Mouse (Mus musculus) olfactory bulb, adult 2 months (tissue): ENCODE measurements around the gene Anxa1. TPM values are rescaled to one million over a fixed set of nuclear protein-coding genes. Genes with fewer than 3 reads are reported as not detected.

Experiments used
- H3K27ac ChIP-seq: fragments of 200-500 bp; 2 replicates; pipeline ENCODE4 v1.5.1; 2012; ENCODE audit warnings: low read depth, low read length; ENCODE audit not compliant: insufficient read depth
- H3K4me1 ChIP-seq: fragments of 200-500 bp; 2 replicates; pipeline ENCODE4 v1.6.1; 2012; ENCODE audit warnings: low read length; ENCODE audit not compliant: control insufficient read depth, insufficient read depth
- H3K4me3 ChIP-seq: fragments of 200-500 bp; 2 replicates; pipeline ENCODE4 v1.5.1; 2012; ENCODE audit warnings: mild to moderate bottlenecking, low read depth, low read length, moderate library complexity; ENCODE audit not compliant: insufficient read depth
- CTCF ChIP-seq: fragments of 200-500 bp; IDR thresholded peaks from 2 replicates; pipeline ENCODE4 v1.5.1; 2012; ENCODE audit warnings: low read depth, mild to moderate bottlenecking, low read length, moderate library complexity; ENCODE audit not compliant: insufficient read depth
- POLR2A ChIP-seq: fragments of 200-500 bp; IDR thresholded peaks from 2 replicates; pipeline ENCODE4 v1.6.1; 2012; ENCODE audit warnings: mild to moderate bottlenecking, low read depth, low read length, moderate library complexity; ENCODE audit not compliant: insufficient read depth
- WGBS: fragments of 180-500 bp; shearing (Covaris S2); methylation state at CpG from one replicate; pipeline ENCODE4 v1.1.7; 2018; 5-methylcytosine and 5-hydroxymethylcytosine counted together
- polyA plus RNA-seq: library from polyadenylated mRNA; stranded (reverse); fragments of >200 nt; gene quantifications from 2 replicates; pipeline ENCODE4 v1.2.4, GENCODE M21; 2012; ENCODE audit warnings: low replicate concordance; ENCODE audit not compliant: missing spikeins, insufficient read depth, insufficient read length

Anxa1 gene
- polyA plus RNA-seq, 1 experiment = not detected

GRCm38 (mm10) chr19:20388276-20388675, 2.5 kb downstream of the Anxa1 start:
- no peak overlapping the region for H3K27ac ChIP-seq
- 68% methylated on average over 6 of the region's 6 CpGs for WGBS
- H3K4me3 ChIP-seq = no peak overlapping the region
- TF ChIP-seq POLR2A (no peak), CTCF (no peak)
- H3K4me1 ChIP-seq = no peaks in the 10 kb centered on the region

GRCm38 (mm10) chr19:20386296-20386695, 4.4 kb downstream of the Anxa1 start:
- Histone ChIP-seq H3K27ac (no peak overlapping the region), H3K4me1 (no peaks in the 10 kb centered on the region), H3K4me3 (no peak overlapping the region)
- TF ChIP-seq CTCF (no peak), POLR2A (no peak)
- WGBS = 57% methylated on average over 2 of the region's 2 CpGs

GRCm38 (mm10) chr19:20385645-20386044, 5.1 kb downstream of the Anxa1 start:
- 65% methylated on average over 6 of the region's 6 CpGs for WGBS
- TF ChIP-seq CTCF (no peak), POLR2A (no peak)
- H3K4me1 ChIP-seq = no peaks in the 10 kb centered on the region

GRCm38 (mm10) chr19:20381207-20381752, 9.5 kb downstream of the Anxa1 start:
- H3K27ac ChIP-seq = no peak overlapping the region
- H3K4me3 ChIP-seq = no peak overlapping the region
- H3K4me1 ChIP-seq = no peaks in the 10 kb centered on the region
- TF ChIP-seq POLR2A (no peak), CTCF (no peak)
- WGBS = 38% methylated on average over 2 of the region's 2 CpGs

More at GRCm38 (mm10) chr19:20385645-20386044, 5.1 kb downstream of the Anxa1 start:
- Histone ChIP-seq H3K27ac (no peak overlapping the region), H3K4me3 (no peak overlapping the region)

GRCm38 (mm10) chr19:20370175-20370574, 20.6 kb downstream of the Anxa1 start:
- Histone ChIP-seq H3K27ac (no peak overlapping the region), H3K4me3 (no peak overlapping the region), H3K4me1 (no peaks in the 10 kb centered on the region)
- TF ChIP-seq CTCF = no peak
- no peak for TF ChIP-seq POLR2A
- WGBS = 94% methylated on average over 2 of the region's 2 CpGs

- Histone ChIP-seq H3K4me1 (no peaks in the 10 kb centered on the region), H3K27ac (no peak overlapping the region), H3K4me3 (no peak overlapping the region)
- WGBS = 90% methylated on average over 5 of the region's 5 CpGs
- TF ChIP-seq CTCF = no peak
- TF ChIP-seq POLR2A = no peak
These were observed 24.2 kb downstream of the Anxa1 start for GRCm38 (mm10) chr19:20366571-20366970.

- Histone ChIP-seq H3K27ac (no peak overlapping the region), H3K4me1 (no peaks in the 10 kb centered on the region), H3K4me3 (no peak overlapping the region)
- 73% methylated on average over 2 of the region's 2 CpGs for WGBS
- TF ChIP-seq POLR2A (no peak), CTCF (no peak)
These were observed 24.7 kb downstream of the Anxa1 start for GRCm38 (mm10) chr19:20366010-20366409.

- Histone ChIP-seq H3K4me3 (no peak overlapping the region), H3K27ac (no peak overlapping the region), H3K4me1 (no peaks in the 10 kb centered on the region)
- 95% methylated on average over 2 of the region's 2 CpGs for WGBS
- no peak for TF ChIP-seq POLR2A
- no peak for TF ChIP-seq CTCF
These were observed 25.4 kb downstream of the Anxa1 start for GRCm38 (mm10) chr19:20365364-20365763.

- 92% methylated on average over 13 of the region's 13 CpGs for WGBS
- Histone ChIP-seq H3K27ac (no peak overlapping the region), H3K4me1 (no peaks in the 10 kb centered on the region), H3K4me3 (no peak overlapping the region)
- no peak for TF ChIP-seq CTCF
These were observed 25.8 kb downstream of the Anxa1 start for GRCm38 (mm10) chr19:20364931-20365330.

- Histone ChIP-seq H3K4me3 (no peak overlapping the region), H3K4me1 (no peaks in the 10 kb centered on the region), H3K27ac (no peak overlapping the region)
- WGBS = 76% methylated on average over 10 of the region's 10 CpGs
- no peak for TF ChIP-seq POLR2A
- no peak for TF ChIP-seq CTCF
These were observed 27.5 kb downstream of the Anxa1 start for GRCm38 (mm10) chr19:20363221-20363620.
